Mouse (Mus musculus) lung, embryonic 16.5 days (tissue): ENCODE measurements around the gene Fcer1g. TPM values are rescaled to one million over a fixed set of nuclear protein-coding genes. Genes with fewer than 3 reads are reported as not detected.

Experiments
- ATAC-seq: fragments of 200-750 bp; cut with Nextera tagmentation; 2 replicates; pipeline ENCODE4 v1.8.0; 2017; ENCODE audit warnings: low read depth, mild to moderate bottlenecking, moderate library complexity
- H3K27ac ChIP-seq: fragments of 300-500 bp; sonication (generic); 2 replicates; pipeline ENCODE4 v1.5.1; 2014; ENCODE audit warnings: mild to moderate bottlenecking, control low read depth, low read length
- H3K27me3 ChIP-seq: fragments of 300-500 bp; sonication (generic); 2 replicates; pipeline ENCODE4 v1.6.1; 2014; ENCODE audit warnings: low read depth, low read length, mixed read lengths; ENCODE audit not compliant: control insufficient read depth, insufficient read depth
- H3K36me3 ChIP-seq: fragments of 300-500 bp; sonication (generic); 2 replicates; pipeline ENCODE4 v1.6.1; 2014; ENCODE audit warnings: low read length; ENCODE audit not compliant: control insufficient read depth, insufficient read depth
- H3K4me1 ChIP-seq: fragments of 300-500 bp; sonication (generic); replicated peaks from 2 replicates; pipeline ENCODE4 v1.6.1; 2014; ENCODE audit warnings: low read length, mixed read lengths; ENCODE audit not compliant: control insufficient read depth, insufficient read depth
- H3K4me2 ChIP-seq: fragments of 300-500 bp; sonication (generic); 2 replicates; pipeline ENCODE4 v1.6.1; 2014; ENCODE audit warnings: low read depth, low read length, control low read depth
- H3K4me3 ChIP-seq: fragments of 300-500 bp; sonication (generic); 2 replicates; pipeline ENCODE4 v1.5.1; 2014; ENCODE audit warnings: mild to moderate bottlenecking, low read length, control low read depth
- H3K9ac ChIP-seq: fragments of 300-500 bp; sonication (generic); 2 replicates; pipeline ENCODE4 v1.6.1; 2014; ENCODE audit warnings: low read length, control low read depth
- H3K9me3 ChIP-seq: fragments of 300-500 bp; sonication (generic); 2 replicates; pipeline ENCODE4 v1.6.1; 2016; ENCODE audit warnings: low read length; ENCODE audit not compliant: control insufficient read depth
- WGBS: fragments of 180-500 bp; shearing (Covaris S2); extraction: QIAGEN DNeasy Blood & Tissue Kit; methylation state at CpG from one replicate; pipeline ENCODE4 v1.1.7; 2014; 5-methylcytosine and 5-hydroxymethylcytosine counted together
- polyA plus RNA-seq: library from polyadenylated mRNA; unstranded; fragments of >200 nt; fragmentation: Nextera tagmentation; extraction: Ambion mirVana; gene quantifications from 2 replicates; pipeline ENCODE4 v1.2.1, GENCODE M21; 2015

The Fcer1g gene
- polyA plus RNA-seq, 1 experiment from 2014 or later, result 52.8 TPM

- no peak overlapping the region for H3K4me2 ChIP-seq
- no peak overlapping the region for H3K27ac ChIP-seq
- no peaks in the 10 kb centered on the region for H3K9me3 ChIP-seq
- H3K4me1 ChIP-seq, result peaks cover 5% of the 10 kb centered on the region
- no peak for ATAC-seq
- peaks cover 10% of the 10 kb centered on the region for H3K36me3 ChIP-seq
- no peak overlapping the region for H3K4me3 ChIP-seq
- no peak overlapping the region for H3K9ac ChIP-seq
- H3K27me3 ChIP-seq, result no peaks in the 10 kb centered on the region
- 82% methylated on average over 18 of the region's 18 CpGs for WGBS
Observed at GRCm38 (mm10) chr1:171216241-171216955, 17.8 kb downstream of the Fcer1g start.

- no peak within 1 kb of the TSS for H3K4me2 ChIP-seq
- ATAC-seq, result no peak
- no peaks in the 10 kb centered on the region for H3K36me3 ChIP-seq
- no peak within 1 kb of the TSS for H3K9ac ChIP-seq
- H3K27me3 ChIP-seq, result no peaks in the 10 kb centered on the region
- no peaks in the 10 kb centered on the region for H3K9me3 ChIP-seq
- no peak within 1 kb of the TSS for H3K4me3 ChIP-seq
- no peaks in the 10 kb centered on the region for H3K4me1 ChIP-seq
- 66% methylated on average over 10 of the region's 10 CpGs for WGBS
- no peak within 1 kb of the TSS for H3K27ac ChIP-seq
Observed at GRCm38 (mm10) chr1:171213801-171214496, 20.2 kb downstream of the Fcer1g start, which contains the start of gene Nr1i3. Gene Nr1i3 (plus strand): TSS chr1:171213970.

DNA sequence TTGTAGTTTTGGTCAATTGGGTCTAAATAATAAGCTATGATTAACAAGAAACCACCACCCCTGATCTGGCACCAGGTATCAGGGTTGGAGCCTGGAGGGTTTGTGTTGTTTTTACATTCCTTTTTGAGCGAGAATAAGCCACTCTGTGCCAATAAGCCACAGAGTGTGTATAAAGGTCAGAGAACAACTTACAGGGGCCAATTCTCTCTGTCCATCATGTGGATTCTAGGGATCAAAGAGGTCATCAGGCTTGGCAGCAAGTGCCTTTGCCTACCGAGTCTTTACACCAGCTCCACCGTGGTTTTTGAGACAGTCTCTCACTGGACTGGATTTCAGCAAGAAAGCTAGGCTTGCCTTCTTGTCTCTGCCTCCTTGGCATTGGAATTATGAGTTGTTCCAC lies 21.3 kb downstream of the Fcer1g start:
- Histone ChIP-seq H3K27ac (no peak overlapping the region), H3K4me2 (no peak overlapping the region), H3K9me3 (no peaks in the 10 kb centered on the region), H3K27me3 (no peaks in the 10 kb centered on the region), H3K4me1 (no peaks in the 10 kb centered on the region), H3K4me3 (no peak overlapping the region), H3K36me3 (no peaks in the 10 kb centered on the region), H3K9ac (no peak overlapping the region)
- WGBS, result 43% methylated on average over 3 of the region's 3 CpGs
- no peak for ATAC-seq

DNA sequence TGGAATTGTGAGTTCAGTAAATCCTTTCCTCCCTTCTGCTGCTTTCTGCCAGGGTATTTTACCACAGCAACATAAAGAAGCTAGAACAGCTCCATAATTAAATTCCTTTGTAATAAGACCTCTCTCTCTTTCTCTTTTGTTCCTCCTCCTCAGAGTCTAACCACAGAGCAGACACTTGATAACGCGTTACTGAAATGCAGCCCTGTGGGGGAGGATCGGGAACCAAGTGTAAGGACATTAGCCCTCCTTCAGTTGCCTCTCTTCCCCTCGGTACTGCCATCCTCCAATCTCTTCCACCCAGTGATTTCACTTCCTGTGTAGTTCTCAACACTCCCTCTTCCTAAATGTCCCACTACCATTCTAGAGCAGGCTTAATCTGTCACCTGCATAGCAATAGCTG lies 24.8 kb downstream of the Fcer1g start:
- no peaks in the 10 kb centered on the region for H3K4me1 ChIP-seq
- no peak overlapping the region for H3K4me2 ChIP-seq
- H3K27ac ChIP-seq, result no peak overlapping the region
- no peak overlapping the region for H3K9ac ChIP-seq
- H3K9me3 ChIP-seq, result no peaks in the 10 kb centered on the region
- ATAC-seq, result no peak
- H3K4me3 ChIP-seq, result no peak overlapping the region
- H3K27me3 ChIP-seq, result no peaks in the 10 kb centered on the region
- no peaks in the 10 kb centered on the region for H3K36me3 ChIP-seq
- WGBS, result 20% methylated on average over 4 of the region's 4 CpGs

DNA sequence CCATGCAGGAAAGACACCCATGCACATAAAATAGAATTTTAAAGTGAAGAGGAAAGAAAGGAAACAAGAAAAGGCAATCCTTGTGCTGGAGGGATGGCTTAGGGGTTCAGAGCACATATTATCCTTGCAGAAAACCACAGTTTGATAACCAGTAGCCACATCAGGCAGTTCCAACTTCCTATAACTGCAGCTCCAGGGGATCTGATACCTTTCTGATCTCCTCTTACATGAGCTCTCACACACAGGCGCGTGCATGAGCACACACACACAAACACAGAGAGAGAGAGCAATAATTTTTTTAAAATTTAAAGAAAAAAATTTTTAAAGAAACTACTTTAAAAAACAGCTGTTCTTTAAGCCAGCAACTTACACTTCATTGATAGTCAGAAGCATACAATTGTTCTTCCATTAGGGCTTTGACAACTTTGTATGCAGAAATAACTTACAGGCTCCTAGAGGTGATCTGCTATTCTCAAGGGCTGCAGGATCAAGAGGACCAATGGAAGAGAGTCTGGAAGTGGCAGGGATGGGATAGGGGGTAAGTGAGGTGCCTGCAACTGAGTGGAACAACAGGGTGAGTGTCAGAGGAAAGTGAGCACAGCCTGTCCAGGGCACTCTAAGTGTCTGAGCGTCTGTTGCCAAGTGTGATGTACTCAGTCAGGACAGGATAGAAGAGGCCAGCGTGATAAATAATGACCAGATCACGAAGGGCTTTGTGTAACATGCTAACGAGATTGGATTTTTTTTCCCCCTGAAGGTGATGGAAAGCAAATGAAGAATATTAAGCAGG lies 28.3 kb downstream of the Fcer1g start:
- H3K4me1 ChIP-seq, result no peaks in the 10 kb centered on the region
- WGBS, result 66% methylated on average over 6 of the region's 6 CpGs
- no peaks in the 10 kb centered on the region for H3K27me3 ChIP-seq
- no peak overlapping the region for H3K27ac ChIP-seq
- no peak overlapping the region for H3K4me2 ChIP-seq
- ATAC-seq, result no peak
- no peaks in the 10 kb centered on the region for H3K36me3 ChIP-seq
- no peak overlapping the region for H3K9ac ChIP-seq
- no peak overlapping the region for H3K4me3 ChIP-seq
- no peaks in the 10 kb centered on the region for H3K9me3 ChIP-seq

DNA sequence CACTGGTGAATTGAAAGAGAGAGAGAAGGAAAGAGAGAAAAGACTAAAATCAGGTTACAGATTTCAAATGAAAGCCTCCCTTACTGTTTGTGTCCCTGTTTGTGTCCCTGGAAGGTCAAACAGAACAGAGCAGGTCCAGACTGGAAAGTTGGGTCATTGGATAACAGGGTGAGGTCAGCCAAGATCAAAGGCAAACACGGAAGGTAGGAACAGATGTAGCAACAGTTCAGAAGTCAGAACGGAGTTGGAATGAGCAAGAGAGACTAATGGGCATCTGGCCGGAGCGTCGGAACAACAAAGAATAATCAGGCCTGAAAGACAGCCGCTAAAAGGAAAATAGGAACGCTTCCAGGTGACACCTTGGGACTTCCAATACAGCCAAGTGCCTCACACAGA lies 29.9 kb downstream of the Fcer1g start:
- Histone ChIP-seq H3K4me2 (no peak overlapping the region), H3K36me3 (no peaks in the 10 kb centered on the region), H3K9ac (no peak overlapping the region), H3K9me3 (no peaks in the 10 kb centered on the region), H3K27ac (no peak overlapping the region), H3K4me1 (no peaks in the 10 kb centered on the region), H3K27me3 (no peaks in the 10 kb centered on the region), H3K4me3 (no peak overlapping the region)
- 57% methylated on average over 7 of the region's 7 CpGs for WGBS
- ATAC-seq, result no peak

DNA sequence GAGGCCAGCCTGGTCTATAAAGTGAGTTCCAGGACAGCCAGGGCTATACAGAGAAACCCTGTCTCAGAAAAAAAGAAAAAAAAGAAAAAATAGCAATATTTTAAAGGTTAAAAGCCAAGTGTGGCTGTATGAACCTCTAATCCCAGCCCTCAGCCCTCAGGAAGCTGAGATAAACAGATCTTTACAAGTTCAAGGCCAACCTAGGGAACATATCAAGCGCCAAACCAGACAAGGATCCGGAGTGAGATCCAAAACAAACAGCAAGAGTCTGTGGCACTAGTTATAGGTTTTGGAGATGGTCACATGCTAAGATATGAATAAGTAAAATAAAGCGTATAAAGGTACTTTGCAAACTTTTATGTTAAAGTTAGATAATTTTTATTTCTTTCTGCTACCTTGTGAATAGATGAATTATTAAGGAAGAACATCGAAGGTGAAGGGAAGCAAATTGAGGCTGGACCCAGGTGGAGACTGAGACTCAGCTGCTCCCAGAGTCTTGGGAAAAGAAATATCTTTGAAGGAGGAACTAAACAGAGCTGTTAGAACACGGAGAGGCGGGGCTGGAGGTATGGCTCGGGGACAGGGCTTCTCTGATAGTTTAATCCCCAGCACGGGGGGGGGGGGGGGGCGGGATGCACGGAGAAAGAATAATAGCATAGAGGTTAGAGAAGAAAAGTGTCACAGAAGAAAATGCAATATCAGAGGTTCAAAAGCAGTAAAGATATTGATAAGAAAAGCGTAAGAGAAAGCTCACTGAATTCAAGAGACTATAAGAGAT lies 30.5 kb downstream of the Fcer1g start:
- Histone ChIP-seq H3K36me3 (no peaks in the 10 kb centered on the region), H3K4me2 (no peak overlapping the region), H3K4me3 (no peak overlapping the region), H3K27me3 (no peaks in the 10 kb centered on the region), H3K9me3 (no peaks in the 10 kb centered on the region), H3K4me1 (no peaks in the 10 kb centered on the region), H3K9ac (no peak overlapping the region), H3K27ac (no peak overlapping the region)
- WGBS, result 49% methylated on average over 11 of the region's 11 CpGs
- ATAC-seq, result no peak

DNA sequence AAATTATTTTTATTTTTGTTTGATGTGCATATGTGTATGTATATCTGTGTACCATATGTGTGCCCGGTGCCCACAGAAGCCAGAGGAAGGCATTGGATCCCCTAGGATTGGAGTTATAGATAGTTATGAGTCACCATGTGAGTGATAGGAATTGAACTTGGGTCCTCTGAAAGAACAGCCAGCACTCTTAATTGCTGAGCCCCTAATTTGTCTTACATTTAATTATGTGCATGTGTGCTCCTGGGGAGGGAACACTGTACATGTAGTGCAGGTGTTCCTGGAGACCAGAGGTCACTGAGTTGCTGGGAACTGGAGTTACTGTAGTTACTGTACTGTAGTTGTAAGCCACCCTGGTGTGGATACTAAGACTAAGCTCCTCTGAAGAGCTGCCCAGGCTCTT lies 33.4 kb downstream of the Fcer1g start:
- 95% methylated on average over 1 of the region's 1 CpGs for WGBS
- H3K9ac ChIP-seq, result no peak overlapping the region
- H3K4me1 ChIP-seq, result peaks cover 5% of the 10 kb centered on the region
- peaks cover 15% of the 10 kb centered on the region for H3K27me3 ChIP-seq
- no peak overlapping the region for H3K27ac ChIP-seq
- H3K36me3 ChIP-seq, result no peaks in the 10 kb centered on the region
- no peak overlapping the region for H3K4me2 ChIP-seq
- H3K9me3 ChIP-seq, result no peaks in the 10 kb centered on the region
- no peak overlapping the region for H3K4me3 ChIP-seq
- ATAC-seq, result no peak
